Comparison of ENCODE assay signal across 7 mouse cellular contexts in genomic region chr3:127547882-127548281, GRCm38 (mm10). TPM values are rescaled to one million over a fixed set of nuclear protein-coding genes. Genes with fewer than 3 reads are reported as not detected.
A peak's percentile ranks its signal among the peaks of the same experiment; 100 is the strongest.
DNase-seq lines count a peak whose midpoint lies in the region; ATAC-seq and TF ChIP-seq lines count a peak whose summit lies in the region.

No protein-coding gene starts in this region.

- peak; percentile 17 for DNase-seq in kidney, adult 9 months
- DNase-seq in 416B (ENCODE audit: low read depth) (peak; percentile 71), CH12.LX (ENCODE audit: extremely low read depth) (peak; percentile 53)
- peak; percentile 66 for DNase-seq in embryo, embryonic 10.5 days (ENCODE audit: low spot score)
- peak; percentile 43 for DNase-seq in mesoderm, embryonic 11.5 days (ENCODE audit: low read depth, low spot score)
- DNase-seq in ovary, adult 18-20 months (ENCODE audit: low spot score) = no peak

- TF ChIP-seq RAD21 in CH12.LX (IDR thresholded peaks at IDR 0.05; ENCODE audit: low read depth, low read length) = peak; percentile 59

- no peak overlapping the region for H3K4me3 ChIP-seq in kidney, embryonic 15.5 days (replicated peaks)
- no peak overlapping the region for H3K4me3 ChIP-seq in CH12.LX (replicated peaks in 1 of 3; ENCODE audit: low read depth in 2 of 3, low read length in 2 of 3, poor library complexity in 1 of 3)

- dilution Hi-C loops in CH12.LX (cut with MboI; ENCODE audit: extremely low pct_ligation_motif_present, extremely low pct_unique_long_range_greater_than_20kb, low sequenced_read_pairs) = no loop called here

- peaks cover 7% of the 10 kb centered on the region; the same call in 1 of the 2 replicates for H3K79me2 ChIP-seq in CH12.LX (replicated peaks; ENCODE audit: control insufficient read depth, extremely low read depth, insufficient read depth, poor library complexity, severe bottlenecking)

- in situ Hi-C loops in CH12.LX (cut with MboI; ENCODE audit: low pct_ligation_motif_present, low pct_unique_long_range_greater_than_20kb, low sequenced_read_pairs) = loop anchor here (25.0 kb wide), 1 partner anchor 211 kb away; no protein-coding TSS in a partner anchor

- no peak overlapping the region for H3K9ac ChIP-seq in kidney, embryonic 15.5 days
- no peak overlapping the region for H3K9ac ChIP-seq in CH12.LX (ENCODE audit: insufficient read depth, low read depth)

- H3K27ac ChIP-seq in kidney, embryonic 15.5 days = no peak overlapping the region
- H3K27ac ChIP-seq in CH12.LX (ENCODE audit: insufficient read depth, low read depth) = no peak overlapping the region

- no peak for TF ChIP-seq EP300 in CH12.LX (IDR thresholded peaks at IDR 0.05; ENCODE audit: low read length)

- no peaks in the 10 kb centered on the region for H3K27me3 ChIP-seq in kidney, embryonic 15.5 days
- H3K27me3 ChIP-seq in CH12.LX (replicated peaks) = no peaks in the 10 kb centered on the region

- 39% methylated on average over 5 of the region's 5 CpGs for WGBS in kidney, embryonic 15.5 days

- peaks cover 3% of the 10 kb centered on the region; the same call in 1 of the 2 replicates for H3K4me1 ChIP-seq in kidney, embryonic 15.5 days
- peaks cover 0 to 5% of the 10 kb centered on the region in 2 experiments; a peak in 2 of 4 replicates for H3K4me1 ChIP-seq in CH12.LX (ENCODE audit: control insufficient read depth in 1 of 2, insufficient read depth in 2 of 2)

- no peaks in the 10 kb centered on the region for H3K9me3 ChIP-seq in kidney, embryonic 15.5 days (replicated peaks)
- no peaks in the 10 kb centered on the region for H3K9me3 ChIP-seq in CH12.LX (replicated peaks; ENCODE audit: low read length)

- TF ChIP-seq POLR2A in CH12.LX (IDR thresholded peaks at IDR 0.05; ENCODE audit: low read depth, low read length) = no peak

- TF ChIP-seq CTCF in CH12.LX (conservative IDR thresholded peaks at IDR 0.05 in 1 of 2, IDR thresholded peaks at IDR 0.05 in 1 of 2; ENCODE audit: low read depth in 2 of 2, low read length in 2 of 2) = peak in 1 of 2 experiments; percentile 67; a peak in 2 of 4 replicates

- H3K36me3 ChIP-seq in kidney, embryonic 15.5 days = peaks cover 42% of the 10 kb centered on the region
- H3K36me3 ChIP-seq in CH12.LX (replicated peaks in 1 of 2; ENCODE audit: control insufficient read depth in 1 of 2, insufficient read depth in 1 of 2, low read length in 1 of 2) = peaks cover 16 to 36% of the 10 kb centered on the region in 2 experiments

- ATAC-seq in kidney, embryonic 15.5 days (replicated peaks; ENCODE audit: low FRiP score) = no peak

- H3K4me2 ChIP-seq in kidney, embryonic 15.5 days = no peak overlapping the region
- no peak overlapping the region for H3K4me2 ChIP-seq in CH12.LX (ENCODE audit: insufficient read depth, low read depth, poor library complexity, severe bottlenecking)

TF ChIP-seq in CH12.LX, 34 proteins besides CTCF, POLR2A, EP300 and RAD21:
- peak; percentile 80; the same call in 1 of the 2 replicates for TF ChIP-seq MYC (IDR thresholded peaks at IDR 0.05; ENCODE audit: low read depth, low read length)
- TF ChIP-seq NRF1 (IDR thresholded peaks at IDR 0.05; ENCODE audit: low read depth, low read length) = no peak
- no peak for TF ChIP-seq JUND (conservative IDR thresholded peaks at IDR 0.05; ENCODE audit: low read depth, low read length)
- peak; percentile 57 for TF ChIP-seq SMC3 (IDR thresholded peaks at IDR 0.05; ENCODE audit: low read depth, low read length)
- no peak for TF ChIP-seq MAZ (IDR thresholded peaks at IDR 0.05; ENCODE audit: low read depth, low read length)
TF ChIP-seq in CH12.LX: peak in this region for 2.

RNA-seq across cellular contexts. Expression of gene Larp7, which starts 5.3 kb away (rescaled TPM):
- 64.6 and 66.3 TPM in 2 replicates for polyA plus RNA-seq in kidney, embryonic 15.5 days (2015; fragmentation: Nextera tagmentation; extraction: Ambion mirVana)
- total RNA-seq in CH12.LX (2012; rRNA removed) = 28.9 and 38.5 TPM in 2 replicates
- 35.5 and 42.9 TPM in 2 replicates for total RNA-seq in CH12.LX (2014; rRNA removed)
- polyA plus RNA-seq in CH12.LX (2012; ENCODE audit: insufficient read length, low read depth) = 70.6 and 78.8 TPM in 2 replicates

RNA-seq across cellular contexts. Expression of gene Zgrf1, which starts 5.4 kb away (rescaled TPM):
- polyA plus RNA-seq in kidney, embryonic 15.5 days (2015; fragmentation: Nextera tagmentation; extraction: Ambion mirVana) = 9.2 and 10.8 TPM in 2 replicates
- total RNA-seq in CH12.LX (2012; rRNA removed) (6.7 and 7.0 TPM in 2 replicates), CH12.LX (2014; rRNA removed) (10.1 and 10.8 TPM in 2 replicates)
- polyA plus RNA-seq in CH12.LX (2012; ENCODE audit: insufficient read length, low read depth) = 9.7 and 10.2 TPM in 2 replicates

RNA-seq across cellular contexts. Expression of gene Ank2, which starts 48.7 kb away (rescaled TPM):
- polyA plus RNA-seq in kidney, embryonic 15.5 days (2015; fragmentation: Nextera tagmentation; extraction: Ambion mirVana) = 11.1 and 12.2 TPM in 2 replicates
- total RNA-seq in CH12.LX (2012; rRNA removed) (7.1 and 20.9 TPM in 2 replicates), CH12.LX (2014; rRNA removed) (3.9 and 4.3 TPM in 2 replicates)
- polyA plus RNA-seq in CH12.LX (2012; ENCODE audit: insufficient read length, low read depth) = 10.3 and 12.2 TPM in 2 replicates
